Mouse (Mus musculus) G1E (cell line): ENCODE measurements at regions not wholly inside any gene's neighbourhood (a gene's known extent, or its start where the extent isn't known, plus 50 kb on each side); places are given as distances from the start of the nearest gene placed in this dataset.
A peak's percentile ranks its signal among the peaks of the same experiment; 100 is the strongest.

Experiments
- ATAC-seq: 2 replicates; pipeline ENCODE4 v1.8.0; 2016; ENCODE audit warnings: mild to moderate bottlenecking; ENCODE audit not compliant: insufficient number of reproducible peaks, poor library complexity, low FRiP score, severe bottlenecking; ENCODE audit errors: extremely low read depth
- DNase-seq: peaks from one replicate; pipeline ENCODE4 v3.0.0; 2012; ENCODE audit warnings: low spot score
- H3K27me3 ChIP-seq: 2 replicates; pipeline ENCODE4 v1.6.1; 2012; ENCODE audit warnings: mild to moderate bottlenecking, low read length, inconsistent platforms; ENCODE audit not compliant: insufficient read depth
- H3K36me3 ChIP-seq: replicated peaks from 2 replicates; pipeline ENCODE3; 2012; ENCODE audit warnings: mild to moderate bottlenecking, inconsistent platforms
- H3K4me1 ChIP-seq: 2 replicates; pipeline ENCODE4 v1.6.1; 2012; ENCODE audit warnings: low read depth, low read length, inconsistent platforms, mixed read lengths; ENCODE audit not compliant: insufficient read depth
- H3K4me3 ChIP-seq: 2 replicates; pipeline ENCODE4 v1.5.1; 2012; ENCODE audit warnings: low read depth, mild to moderate bottlenecking, inconsistent platforms, low read length, moderate library complexity, mixed read lengths
- H3K9me3 ChIP-seq: replicated peaks from 2 replicates; pipeline ENCODE4 v1.6.1; 2012; ENCODE audit warnings: inconsistent platforms
- CTCF ChIP-seq: IDR thresholded peaks from 2 replicates; pipeline ENCODE4 v1.5.1; 2012; ENCODE audit warnings: low read depth, low read length, inconsistent platforms, mixed read lengths
- GATA1 ChIP-seq: IDR thresholded peaks from 2 replicates; pipeline ENCODE4 v1.6.1; 2012; ENCODE audit warnings: borderline replicate concordance, low read length, inconsistent platforms, mixed read lengths
- GATA2 ChIP-seq: IDR thresholded peaks from 2 replicates; pipeline ENCODE4 v1.6.1; 2012; ENCODE audit warnings: low read depth, low read length, inconsistent platforms, borderline replicate concordance
- POLR2AphosphoS5 ChIP-seq: IDR thresholded peaks from 2 replicates; pipeline ENCODE4 v1.6.1; 2012; ENCODE audit warnings: low read depth, low read length, inconsistent platforms; ENCODE audit not compliant: insufficient replicate concordance
- TAL1 ChIP-seq: conservative IDR thresholded peaks from 2 replicates; pipeline ENCODE4 v1.6.1; 2012; ENCODE audit warnings: low read depth, low read length, inconsistent platforms, mixed read lengths

DNA sequence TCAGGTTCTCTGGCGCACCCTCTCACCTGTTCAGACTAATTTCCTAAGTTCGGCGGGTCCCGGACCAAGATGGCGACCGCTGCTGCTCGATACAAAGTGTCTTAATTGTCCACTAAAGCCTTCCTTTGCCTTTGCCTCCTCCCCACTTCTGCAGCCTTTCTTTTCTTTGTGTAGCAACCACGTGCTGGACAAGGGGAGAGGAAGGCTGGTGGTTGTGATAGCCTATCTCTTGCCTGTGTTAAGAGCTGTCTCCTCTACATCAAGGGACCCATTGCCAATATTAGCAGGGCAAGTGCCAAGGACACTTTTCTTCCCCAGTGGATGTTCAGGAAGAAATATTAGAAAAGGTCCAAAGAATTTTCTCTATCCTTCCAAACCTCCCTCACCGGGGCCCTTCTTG is 69.8 kb upstream of the Fam180a start:
- Histone ChIP-seq H3K4me3 (no peak overlapping the region), H3K36me3 (no peaks in the 10 kb centered on the region), H3K4me1 (no peaks in the 10 kb centered on the region), H3K27me3 (peaks cover 4% of the 10 kb centered on the region), H3K9me3 (no peaks in the 10 kb centered on the region)
- ATAC-seq (no peak), DNase-seq (no peak)
- no peak for TF ChIP-seq TAL1
- TF ChIP-seq CTCF = no peak
- TF ChIP-seq GATA1 = no peak
- TF ChIP-seq POLR2AphosphoS5 = no peak
- no peak for TF ChIP-seq GATA2

DNA sequence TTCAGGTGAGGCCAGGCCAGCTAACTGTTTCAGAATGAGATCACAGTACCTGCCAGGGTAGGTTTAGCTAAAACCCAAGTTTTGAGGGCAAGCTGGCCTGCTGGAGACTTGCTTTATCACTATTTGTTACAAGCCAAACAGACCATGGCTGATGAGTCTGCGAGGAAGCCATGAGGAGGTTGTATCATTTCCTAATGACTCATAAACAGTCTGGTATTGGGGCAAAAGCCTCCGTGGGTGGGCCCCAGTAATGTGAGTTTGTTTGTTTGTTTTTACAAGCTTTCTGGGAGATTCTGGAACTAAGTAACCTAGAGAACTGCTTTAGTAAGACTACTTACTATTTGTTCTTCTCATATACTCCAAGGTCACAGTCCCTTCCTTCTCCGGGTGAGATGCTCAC is 62.9 kb upstream of the Fam180a start:
- Histone ChIP-seq H3K36me3 (no peaks in the 10 kb centered on the region), H3K9me3 (no peaks in the 10 kb centered on the region), H3K27me3 (peaks cover 8% of the 10 kb centered on the region), H3K4me1 (no peaks in the 10 kb centered on the region), H3K4me3 (no peak overlapping the region)
- no peak for TF ChIP-seq POLR2AphosphoS5
- no peak for TF ChIP-seq CTCF
- no peak for TF ChIP-seq GATA2
- TF ChIP-seq TAL1 = no peak
- TF ChIP-seq GATA1 = no peak
- no peak for ATAC-seq
- DNase-seq = no peak

DNA sequence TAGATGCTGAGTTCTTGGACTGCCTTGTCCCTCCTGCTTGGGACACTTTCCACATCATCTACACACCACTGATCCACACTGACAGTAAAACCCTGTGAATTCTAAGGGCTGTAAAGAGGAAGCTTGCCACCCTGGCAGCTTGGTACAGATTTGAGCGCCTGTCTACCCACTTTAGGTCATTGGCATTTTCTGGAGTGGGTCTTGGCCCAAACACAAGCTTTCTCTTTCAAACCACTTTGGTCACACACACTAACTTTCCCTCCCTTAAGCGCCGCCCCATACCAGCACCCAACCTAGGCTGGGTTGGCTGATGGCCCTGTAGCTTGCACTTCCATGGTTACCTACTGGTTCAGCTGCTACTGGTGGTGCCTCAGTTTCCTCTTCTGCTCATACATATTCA is 55.6 kb upstream of the Fam180a start:
- H3K4me3 ChIP-seq = no peak overlapping the region
- DNase-seq = no peak
- TF ChIP-seq POLR2AphosphoS5 (no peak), CTCF (no peak), GATA2 (no peak), GATA1 (no peak), TAL1 (no peak)
- H3K4me1 ChIP-seq = peaks cover 11% of the 10 kb centered on the region
- peaks cover 24% of the 10 kb centered on the region for H3K27me3 ChIP-seq
- no peaks in the 10 kb centered on the region for H3K9me3 ChIP-seq
- H3K36me3 ChIP-seq = no peaks in the 10 kb centered on the region
- no peak for ATAC-seq

DNA sequence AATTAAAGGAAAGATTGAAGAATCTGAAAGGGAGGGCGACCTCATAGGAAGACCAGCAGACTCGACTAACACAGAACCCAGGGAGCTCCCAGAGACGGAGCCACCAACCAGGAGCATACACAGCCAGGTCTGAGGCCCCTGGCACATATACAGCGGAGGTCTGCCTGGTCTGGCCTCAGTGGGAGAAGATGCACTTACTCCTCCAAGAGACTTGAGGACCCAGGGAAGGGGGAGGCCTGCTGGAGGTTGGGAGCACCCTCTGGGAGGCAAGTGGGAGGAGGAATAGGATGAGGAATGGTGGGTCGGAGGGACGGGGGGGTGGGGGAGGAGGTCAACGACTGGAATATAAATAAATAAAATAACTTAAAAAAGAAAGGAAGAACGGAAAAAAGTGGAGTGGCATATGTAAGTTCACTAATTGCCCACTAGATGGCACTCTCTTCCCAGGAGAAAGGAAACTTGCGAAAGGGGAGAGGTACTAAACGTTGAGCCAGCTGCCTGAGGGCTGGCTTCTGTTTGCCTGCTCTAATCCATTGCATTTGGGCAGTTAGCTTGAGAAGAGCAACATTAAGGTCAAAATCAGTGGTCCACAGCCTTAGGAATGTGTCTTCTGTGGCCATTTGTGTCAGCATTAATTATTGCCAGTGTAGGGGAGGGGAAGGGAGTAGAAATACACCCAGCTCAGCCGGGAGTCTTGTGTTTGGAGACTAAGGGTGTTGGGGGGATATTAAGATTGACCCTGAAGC is 55.0 kb upstream of the Fam180a start:
- no peak for ATAC-seq
- Histone ChIP-seq H3K36me3 (no peaks in the 10 kb centered on the region), H3K4me1 (peaks cover 11% of the 10 kb centered on the region), H3K4me3 (peak overlapping the region; percentile 54; the same call in 1 of the 2 replicates), H3K27me3 (peaks cover 27% of the 10 kb centered on the region), H3K9me3 (no peaks in the 10 kb centered on the region)
- DNase-seq = peak; percentile 15
- TF ChIP-seq GATA1 (no peak), CTCF (peak; percentile 40; the same call in 1 of the 2 replicates), TAL1 (no peak)

DNA sequence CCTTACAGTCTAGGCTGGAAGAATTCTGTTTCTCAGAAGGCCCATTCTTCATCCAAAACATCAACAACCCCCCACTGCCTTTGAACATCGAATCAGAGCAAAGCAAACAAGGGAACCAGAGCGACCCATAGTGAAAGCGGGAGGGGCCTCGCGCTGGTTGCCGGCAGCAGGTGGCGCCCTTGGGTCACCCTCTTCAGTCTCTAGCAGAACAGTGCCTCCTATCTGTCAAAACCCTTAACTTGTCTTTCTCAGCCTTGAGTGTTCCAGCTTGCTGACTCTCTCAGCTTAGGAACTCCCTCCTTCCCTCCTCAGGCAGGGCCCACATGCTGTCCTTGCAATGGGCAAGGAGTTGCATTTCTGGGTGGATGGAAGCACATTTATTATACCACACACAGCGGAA is 53.9 kb upstream of the Fam180a start:
- H3K4me1 ChIP-seq = peaks cover 11% of the 10 kb centered on the region
- DNase-seq (peak; percentile 63), ATAC-seq (peak; percentile 40; the same call in 1 of the 2 replicates)

DNA sequence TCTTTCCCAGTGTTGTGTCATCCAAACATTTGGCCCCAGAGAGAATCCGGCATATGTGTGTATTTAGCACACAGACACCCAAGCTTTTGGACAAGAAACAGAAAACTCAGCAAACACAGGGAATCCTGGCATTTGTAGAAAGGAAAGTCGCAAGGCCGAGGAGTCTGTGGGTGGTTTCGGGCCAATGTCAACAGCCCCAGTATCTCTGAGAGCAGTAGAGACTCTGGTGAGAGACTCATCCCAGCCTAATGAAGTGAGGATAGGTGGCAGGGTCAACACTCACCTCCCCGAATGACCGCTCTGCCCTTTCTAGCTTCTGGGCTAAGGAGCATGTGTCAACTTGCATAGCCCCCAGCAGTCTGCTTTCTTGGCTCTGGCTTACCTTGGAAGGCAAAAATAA is 52.9 kb upstream of the Fam180a start:
- DNase-seq = no peak
- no peak for TF ChIP-seq POLR2AphosphoS5
- TF ChIP-seq TAL1 = no peak
- H3K4me1 ChIP-seq = peaks cover 11% of the 10 kb centered on the region
- no peaks in the 10 kb centered on the region for H3K9me3 ChIP-seq
- H3K36me3 ChIP-seq = no peaks in the 10 kb centered on the region
- H3K4me3 ChIP-seq = no peak overlapping the region
- H3K27me3 ChIP-seq = peaks cover 30% of the 10 kb centered on the region
- ATAC-seq = no peak

More for the DNA sequence above, 53.9 kb upstream of the Fam180a start:
- Histone ChIP-seq H3K36me3 (no peaks in the 10 kb centered on the region), H3K27me3 (peaks cover 27% of the 10 kb centered on the region), H3K9me3 (no peaks in the 10 kb centered on the region), H3K4me3 (no peak overlapping the region)
- TF ChIP-seq CTCF (peak; percentile 84), GATA1 (no peak), GATA2 (no peak), POLR2AphosphoS5 (no peak)

DNA sequence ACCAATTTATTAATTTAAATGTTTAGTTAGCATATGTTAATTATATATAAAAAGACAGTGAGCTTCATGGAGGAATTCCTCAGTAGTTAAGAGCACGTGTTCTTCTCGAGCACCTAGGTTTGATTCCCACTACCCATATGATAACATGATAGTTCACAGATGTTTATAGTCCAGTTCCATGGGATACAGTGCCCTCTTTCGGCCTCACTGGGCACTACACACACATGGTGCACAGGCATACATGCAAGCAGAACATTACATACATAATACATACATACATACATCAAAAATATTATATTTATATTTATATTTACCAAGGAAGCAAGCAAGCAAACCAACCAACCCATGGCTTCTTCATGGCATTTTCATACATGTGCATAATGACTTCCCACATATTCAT is 51.6 kb upstream of the Fam180a start:
- no peak for DNase-seq

More for the DNA sequence above, 51.6 kb upstream of the Fam180a start:
- peaks cover 27% of the 10 kb centered on the region for H3K27me3 ChIP-seq
- no peak overlapping the region for H3K4me3 ChIP-seq
- TF ChIP-seq TAL1 = no peak
- TF ChIP-seq POLR2AphosphoS5 = no peak
- no peak for TF ChIP-seq GATA1
- TF ChIP-seq CTCF = no peak
- no peak for TF ChIP-seq GATA2
- no peaks in the 10 kb centered on the region for H3K36me3 ChIP-seq
- ATAC-seq = no peak
- no peaks in the 10 kb centered on the region for H3K9me3 ChIP-seq
- peaks cover 11% of the 10 kb centered on the region for H3K4me1 ChIP-seq
